Mouse (Mus musculus): Measurements from ENCODE around the gene Serinc4.

The Serinc4 gene

DNA sequence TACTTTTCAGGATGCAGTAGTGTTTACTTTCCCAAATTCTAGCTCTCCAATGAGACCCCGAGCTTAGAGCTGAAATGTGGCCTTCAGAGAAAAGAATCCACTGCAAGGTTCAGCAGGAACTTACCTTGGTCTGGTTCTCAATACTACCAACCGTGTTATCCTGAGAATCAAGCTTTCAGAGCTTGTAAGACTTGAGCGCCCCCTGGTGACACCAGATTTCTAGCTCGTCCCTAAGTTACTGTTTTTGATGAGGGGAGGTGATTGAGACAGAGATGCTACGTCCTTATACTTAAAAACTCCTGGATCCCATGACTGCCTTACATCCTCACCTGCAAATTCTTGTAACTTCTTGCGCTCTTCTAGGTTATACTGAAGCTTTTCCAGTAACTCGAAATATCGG is 60.0 kb downstream of the Serinc4 start:
- DNase-seq (ENCODE audit: low spot score in 2 of 2), result peak; percentile 56 to 63
